Mouse (Mus musculus) heart, embryonic 12.5 days (tissue): ENCODE measurements around the gene Polr3b. TPM values are rescaled to one million over a fixed set of nuclear protein-coding genes. Genes with fewer than 3 reads are reported as not detected.

ENCODE experiments used
- ATAC-seq: fragments of 200-750 bp; cut with Nextera tagmentation; 2 replicates; pipeline ENCODE4 v1.8.0; 2017; ENCODE audit warnings: moderate TSS enrichment, moderate library complexity; ENCODE audit not compliant: insufficient number of reproducible peaks, low FRiP score
- H3K27ac ChIP-seq: fragments of 300-500 bp; sonication (generic); 2 replicates; pipeline ENCODE4 v1.5.1; 2016; ENCODE audit warnings: mild to moderate bottlenecking, moderate library complexity; ENCODE audit not compliant: poor library complexity, severe bottlenecking
- H3K27me3 ChIP-seq: fragments of 300-500 bp; sonication (generic); replicated peaks from 2 replicates; pipeline ENCODE4 v1.6.1; 2016; ENCODE audit warnings: mild to moderate bottlenecking, moderate library complexity
- H3K36me3 ChIP-seq: fragments of 300-500 bp; sonication (generic); 2 replicates; pipeline ENCODE4 v1.6.1; 2016; ENCODE audit warnings: mild to moderate bottlenecking, moderate library complexity
- H3K4me1 ChIP-seq: fragments of 300-500 bp; sonication (generic); replicated peaks from 2 replicates; pipeline ENCODE4 v1.6.1; 2016; ENCODE audit warnings: mild to moderate bottlenecking
- H3K4me2 ChIP-seq: fragments of 300-500 bp; sonication (generic); 2 replicates; pipeline ENCODE4 v1.6.1; 2016; ENCODE audit warnings: mild to moderate bottlenecking, moderate library complexity
- H3K4me3 ChIP-seq: fragments of 300-500 bp; sonication (generic); 2 replicates; pipeline ENCODE4 v1.5.1; 2016; ENCODE audit warnings: mild to moderate bottlenecking
- H3K9ac ChIP-seq: fragments of 300-500 bp; sonication (generic); 2 replicates; pipeline ENCODE4 v1.6.1; 2016; ENCODE audit warnings: mild to moderate bottlenecking, moderate library complexity
- H3K9me3 ChIP-seq: fragments of 300-500 bp; sonication (generic); replicated peaks from 2 replicates; pipeline ENCODE4 v1.6.1; 2016; ENCODE audit warnings: mild to moderate bottlenecking, moderate library complexity
- WGBS: fragments of 180-500 bp; shearing (Covaris S2); methylation state at CpG from one replicate; pipeline ENCODE4 v1.1.7; 2016; 5-methylcytosine and 5-hydroxymethylcytosine counted together
- polyA plus RNA-seq: library from polyadenylated mRNA; unstranded; fragments of >200 nt; fragmentation: Nextera tagmentation; extraction: Ambion mirVana; gene quantifications from 2 replicates; pipeline ENCODE4 v1.2.1, GENCODE M21; 2016

Gene Polr3b
- polyA plus RNA-seq, 1 experiment from 2014 or later, result 13.4 TPM

GRCm38 (mm10) chr10:84665713-84666260 lies 43.7 kb downstream of the Polr3b start:
- 47% methylated on average over 3 of the region's 3 CpGs for WGBS
- Histone ChIP-seq H3K4me2 (no peak overlapping the region), H3K9ac (no peak overlapping the region), H3K4me3 (no peak overlapping the region), H3K27me3 (no peaks in the 10 kb centered on the region), H3K4me1 (no peaks in the 10 kb centered on the region), H3K9me3 (no peaks in the 10 kb centered on the region; the same call in 1 of the 2 replicates), H3K27ac (no peak overlapping the region), H3K36me3 (peaks cover 38% of the 10 kb centered on the region)
- ATAC-seq, result no peak

- Histone ChIP-seq H3K4me3 (no peak overlapping the region), H3K27ac (no peak overlapping the region), H3K9ac (no peak overlapping the region), H3K9me3 (no peaks in the 10 kb centered on the region), H3K27me3 (no peaks in the 10 kb centered on the region), H3K4me2 (no peak overlapping the region), H3K36me3 (peaks cover 60% of the 10 kb centered on the region), H3K4me1 (peaks cover 17% of the 10 kb centered on the region)
- ATAC-seq, result no peak
Measured at GRCm38 (mm10) chr10:84675653-84676052, 53.6 kb downstream of the Polr3b start.

- Histone ChIP-seq H3K4me3 (no peak overlapping the region), H3K9ac (no peak overlapping the region), H3K27ac (no peak overlapping the region), H3K36me3 (peaks cover 55% of the 10 kb centered on the region), H3K9me3 (no peaks in the 10 kb centered on the region), H3K4me2 (no peak overlapping the region), H3K27me3 (no peaks in the 10 kb centered on the region), H3K4me1 (peaks cover 17% of the 10 kb centered on the region)
- ATAC-seq, result no peak
- 83% methylated on average over 8 of the region's 8 CpGs for WGBS
Measured at GRCm38 (mm10) chr10:84676511-84676910, 54.4 kb downstream of the Polr3b start.

GRCm38 (mm10) chr10:84677871-84678270 lies 55.8 kb downstream of the Polr3b start:
- no peaks in the 10 kb centered on the region for H3K9me3 ChIP-seq
- H3K27me3 ChIP-seq, result no peaks in the 10 kb centered on the region
- no peak overlapping the region for H3K27ac ChIP-seq
- ATAC-seq, result no peak
- H3K36me3 ChIP-seq, result peaks cover 48% of the 10 kb centered on the region
- WGBS, result 78% methylated on average over 3 of the region's 3 CpGs
- no peak overlapping the region for H3K4me3 ChIP-seq
- no peak overlapping the region for H3K4me2 ChIP-seq
- peaks cover 17% of the 10 kb centered on the region for H3K4me1 ChIP-seq
- H3K9ac ChIP-seq, result no peak overlapping the region

- Histone ChIP-seq H3K27ac (peak overlapping the region; percentile 40), H3K36me3 (peaks cover 43% of the 10 kb centered on the region), H3K9me3 (no peaks in the 10 kb centered on the region), H3K4me3 (no peak overlapping the region), H3K4me2 (no peak overlapping the region), H3K4me1 (peaks cover 17% of the 10 kb centered on the region), H3K27me3 (no peaks in the 10 kb centered on the region), H3K9ac (peak overlapping the region; percentile 14; the same call in 1 of the 2 replicates)
- ATAC-seq, result no peak
- 60% methylated on average over 4 of the region's 4 CpGs for WGBS
Measured at GRCm38 (mm10) chr10:84678441-84678840, 56.3 kb downstream of the Polr3b start.

- Histone ChIP-seq H3K36me3 (0 out of 2 replicates have a peak, but pooled peaks cover 9% of the 10 kb centered on the region), H3K27me3 (no peaks in the 10 kb centered on the region), H3K4me3 (no peak overlapping the region), H3K4me1 (peaks cover 34% of the 10 kb centered on the region), H3K4me2 (0 out of 2 replicates have a peak overlapping the region, but pooled peaks have one; percentile 41), H3K9ac (peak overlapping the region; percentile 31; the same call in 1 of the 2 replicates), H3K27ac (peak overlapping the region; percentile 95), H3K9me3 (no peaks in the 10 kb centered on the region)
- no peak for ATAC-seq
- WGBS, result 66% methylated on average over 8 of the region's 8 CpGs
Measured at GRCm38 (mm10) chr10:84685444-84686121, 63.5 kb downstream of the Polr3b start.

- Histone ChIP-seq H3K27me3 (no peaks in the 10 kb centered on the region), H3K36me3 (0 out of 2 replicates have a peak, but pooled peaks cover 9% of the 10 kb centered on the region), H3K4me1 (peaks cover 38% of the 10 kb centered on the region), H3K4me2 (peak overlapping the region; percentile 41), H3K9me3 (no peaks in the 10 kb centered on the region), H3K27ac (peak overlapping the region; percentile 95), H3K9ac (peak overlapping the region; percentile 31), H3K4me3 (no peak overlapping the region)
- peak; percentile 75 for ATAC-seq
- 21% methylated on average over 9 of the region's 9 CpGs for WGBS
Measured at GRCm38 (mm10) chr10:84686122-84686497, 64.0 kb downstream of the Polr3b start.

GRCm38 (mm10) chr10:84686705-84687104 lies 64.6 kb downstream of the Polr3b start:
- 24% methylated on average over 4 of the region's 4 CpGs for WGBS
- no peaks in the 10 kb centered on the region for H3K9me3 ChIP-seq
- no peak overlapping the region for H3K9ac ChIP-seq
- H3K4me1 ChIP-seq, result peaks cover 38% of the 10 kb centered on the region
- H3K4me2 ChIP-seq, result peak overlapping the region; percentile 41
- no peaks in the 10 kb centered on the region for H3K27me3 ChIP-seq
- peak overlapping the region; percentile 95 for H3K27ac ChIP-seq
- H3K4me3 ChIP-seq, result no peak overlapping the region
- 0 out of 2 replicates have a peak, but pooled peaks cover 9% of the 10 kb centered on the region for H3K36me3 ChIP-seq
- ATAC-seq, result peak; percentile 80; the same call in 1 of the 2 replicates

- Histone ChIP-seq H3K4me3 (no peak overlapping the region), H3K27me3 (no peaks in the 10 kb centered on the region), H3K27ac (peak overlapping the region; percentile 57), H3K9me3 (no peaks in the 10 kb centered on the region), H3K4me1 (peaks cover 38% of the 10 kb centered on the region), H3K9ac (no peak overlapping the region), H3K36me3 (0 out of 2 replicates have a peak, but pooled peaks cover 9% of the 10 kb centered on the region), H3K4me2 (no peak overlapping the region)
- ATAC-seq, result no peak
- WGBS, result 77% methylated on average over 4 of the region's 4 CpGs
Measured at GRCm38 (mm10) chr10:84687736-84688135, 65.6 kb downstream of the Polr3b start.

GRCm38 (mm10) chr10:84689846-84690245 lies 67.8 kb downstream of the Polr3b start:
- Histone ChIP-seq H3K27ac (no peak overlapping the region), H3K9ac (no peak overlapping the region), H3K36me3 (peaks cover 4% of the 10 kb centered on the region), H3K4me1 (peaks cover 34% of the 10 kb centered on the region), H3K4me3 (no peak overlapping the region), H3K4me2 (no peak overlapping the region), H3K9me3 (no peaks in the 10 kb centered on the region), H3K27me3 (no peaks in the 10 kb centered on the region)
- WGBS, result 67% methylated on average over 3 of the region's 3 CpGs
- no peak for ATAC-seq

GRCm38 (mm10) chr10:84690818-84691217 lies 68.7 kb downstream of the Polr3b start:
- Histone ChIP-seq H3K9ac (no peak overlapping the region), H3K27ac (no peak overlapping the region)
- 82% methylated on average over 4 of the region's 4 CpGs for WGBS

More at GRCm38 (mm10) chr10:84690818-84691217, 68.7 kb downstream of the Polr3b start:
- Histone ChIP-seq H3K4me1 (peaks cover 25% of the 10 kb centered on the region), H3K4me3 (no peak overlapping the region), H3K9me3 (no peaks in the 10 kb centered on the region), H3K36me3 (peaks cover 4% of the 10 kb centered on the region), H3K27me3 (no peaks in the 10 kb centered on the region), H3K4me2 (no peak overlapping the region)
- no peak for ATAC-seq
